Mouse (Mus musculus) large intestine, adult 2 months (tissue): Measurements from ENCODE around the gene Gm10322. TPM values are rescaled to one million over a fixed set of nuclear protein-coding genes. Genes with fewer than 3 reads are reported as not detected.

Experiments
- DNase-seq: peaks from one replicate; pipeline ENCODE4 v3.0.0-alpha.2; 2012; ENCODE audit warnings: low read depth, low spot score
- WGBS: fragments of 180-500 bp; shearing (Covaris S2); methylation state at CpG from one replicate; pipeline ENCODE4 v1.1.7; 2018; 5-methylcytosine and 5-hydroxymethylcytosine counted together
- polyA plus RNA-seq: library from polyadenylated mRNA; depleted of rRNA; stranded (reverse); fragments of >200 nt; gene quantifications from 2 replicates; pipeline ENCODE4 v1.2.3, GENCODE M21; 2012

The Gm10322 gene
- polyA plus RNA-seq, 1 experiment = not detected

DNA sequence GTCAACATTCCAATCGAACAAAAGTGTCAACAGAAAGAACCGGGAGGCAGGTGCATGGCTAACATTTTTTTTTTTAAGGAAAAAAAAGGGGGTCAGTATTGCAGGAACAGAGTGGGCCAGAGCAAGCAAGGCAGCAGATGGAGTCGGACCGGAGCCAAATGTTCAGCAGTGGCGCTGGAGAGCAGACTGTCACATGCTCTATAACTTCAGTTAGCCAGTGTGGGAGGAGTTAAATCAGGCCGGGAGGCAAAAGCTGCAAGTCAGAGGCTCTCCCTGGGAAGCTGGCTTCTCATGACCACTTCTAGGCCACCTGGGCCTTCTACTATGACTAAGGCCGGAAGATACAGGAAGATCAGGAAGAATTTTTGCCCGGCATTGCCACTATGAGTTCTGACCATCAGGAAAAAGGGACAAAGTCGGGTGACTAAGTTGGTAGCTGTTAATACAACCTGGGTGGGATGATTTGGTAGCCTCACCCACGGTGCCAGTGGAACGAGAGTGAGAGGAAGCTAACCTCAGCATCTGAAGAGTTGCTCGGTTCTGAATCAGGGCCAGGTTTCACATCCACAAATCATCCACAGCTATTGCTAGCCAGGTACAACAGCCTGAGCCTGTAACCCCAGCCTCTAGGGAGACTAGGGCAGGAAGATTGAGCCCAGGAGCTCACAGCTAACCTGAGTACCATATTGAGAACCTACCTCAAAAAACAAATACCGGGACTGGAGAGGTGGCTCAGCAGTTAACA lies 21.9 kb upstream of the Gm10322 start:
- 47% methylated on average over 13 of the region's 13 CpGs for WGBS
- DNase-seq = no peak

DNA sequence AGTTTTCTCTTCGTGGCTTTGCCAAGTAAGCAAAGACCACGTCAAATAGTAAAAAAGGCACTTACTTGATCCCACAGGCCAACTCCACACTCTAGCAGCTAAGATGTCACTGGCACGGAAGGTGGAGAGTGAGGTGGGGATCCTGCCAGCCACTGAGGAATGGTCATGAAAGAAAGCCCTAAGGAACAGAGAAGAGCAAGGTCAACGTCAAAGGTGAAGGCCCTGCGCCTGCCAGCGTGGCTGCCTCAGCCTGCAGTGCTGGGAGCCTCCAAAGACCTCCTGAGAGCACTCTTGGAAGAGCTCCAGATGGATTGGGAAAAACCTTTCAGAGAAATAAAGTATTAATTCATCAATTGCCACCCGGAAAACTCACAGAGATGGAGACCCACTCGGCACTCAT lies 15.3 kb upstream of the Gm10322 start:
- WGBS = 75% methylated on average over 8 of the region's 8 CpGs
- no peak for DNase-seq

GRCm38 (mm10) chr10:59602043-59602442 lies 13.8 kb upstream of the Gm10322 start:
- no peak for DNase-seq
- 71% methylated on average over 8 of the region's 8 CpGs for WGBS

DNA sequence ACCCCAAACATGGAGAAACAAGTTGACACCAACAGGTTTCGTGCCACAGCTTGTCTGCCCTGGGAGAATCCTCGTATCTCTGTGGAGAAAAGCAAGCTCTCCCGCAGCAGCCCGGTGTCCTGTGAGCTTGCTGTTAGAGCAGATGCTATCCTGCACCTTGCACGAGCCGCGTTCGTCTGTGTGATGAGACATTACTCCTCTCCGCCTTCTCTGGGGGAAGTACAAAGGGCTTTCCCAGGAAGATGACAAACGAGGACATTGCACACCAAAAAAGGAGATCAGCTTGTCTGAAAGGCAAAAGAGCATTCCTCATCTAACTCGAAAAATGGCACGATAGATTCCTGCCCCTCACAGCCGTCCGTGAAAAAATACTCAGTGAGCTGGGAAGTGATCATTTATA lies 13.0 kb upstream of the Gm10322 start:
- DNase-seq = no peak

DNA sequence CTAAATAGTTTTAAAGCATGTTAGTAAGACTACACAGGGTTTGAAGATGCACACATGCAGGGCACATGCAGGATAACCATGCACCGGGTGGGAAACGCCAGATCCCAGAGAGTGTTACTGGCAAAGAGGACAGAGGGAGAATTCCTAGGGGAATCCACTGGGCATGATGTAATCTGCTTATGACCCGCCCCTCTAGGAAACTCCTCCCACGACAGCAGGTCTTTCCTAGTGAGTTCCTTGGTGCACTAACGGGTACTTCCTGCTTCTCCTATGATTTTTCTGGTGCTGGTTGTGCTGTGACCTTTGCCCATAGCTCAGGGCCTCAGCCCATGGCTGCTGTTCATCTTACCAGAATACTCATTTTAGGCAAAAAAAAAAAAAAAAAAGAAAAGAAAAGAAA lies 12.0 kb upstream of the Gm10322 start:
- DNase-seq = no peak
- 37% methylated on average over 5 of the region's 5 CpGs for WGBS

More for the DNA sequence above, 13.0 kb upstream of the Gm10322 start:
- WGBS = 69% methylated on average over 14 of the region's 14 CpGs

DNA sequence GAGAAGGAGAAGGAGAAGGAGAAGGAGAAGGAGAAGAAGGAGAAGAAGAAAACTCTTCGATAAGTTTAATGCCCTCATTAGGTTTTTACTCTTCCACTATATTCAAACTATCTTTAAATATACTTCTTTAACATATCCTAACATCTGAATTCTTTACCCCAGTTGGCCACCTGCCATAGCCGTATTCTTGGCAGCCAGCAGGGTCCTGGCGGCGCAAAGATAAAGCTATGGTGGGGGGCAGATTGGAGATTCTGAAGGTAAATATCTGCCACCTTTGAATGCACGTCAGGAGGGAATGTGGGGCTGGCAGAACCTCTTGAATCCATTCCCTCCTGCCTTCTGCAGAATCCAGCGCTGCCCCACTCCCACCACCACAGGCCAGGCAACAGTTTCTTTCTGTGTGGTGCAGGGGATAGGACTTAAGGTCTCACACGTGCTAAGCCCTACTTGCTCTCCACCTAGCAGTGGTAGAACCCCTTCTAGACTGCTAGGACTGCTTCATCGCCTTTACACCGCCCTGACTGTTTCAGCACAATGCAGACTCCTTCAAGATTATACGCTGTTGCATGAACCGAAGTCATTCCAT lies 10.9 kb upstream of the Gm10322 start:
- whole genome bisulfite sequencing = 65% methylated on average over 11 of the region's 11 CpGs
- no peak for DNase-seq

DNA sequence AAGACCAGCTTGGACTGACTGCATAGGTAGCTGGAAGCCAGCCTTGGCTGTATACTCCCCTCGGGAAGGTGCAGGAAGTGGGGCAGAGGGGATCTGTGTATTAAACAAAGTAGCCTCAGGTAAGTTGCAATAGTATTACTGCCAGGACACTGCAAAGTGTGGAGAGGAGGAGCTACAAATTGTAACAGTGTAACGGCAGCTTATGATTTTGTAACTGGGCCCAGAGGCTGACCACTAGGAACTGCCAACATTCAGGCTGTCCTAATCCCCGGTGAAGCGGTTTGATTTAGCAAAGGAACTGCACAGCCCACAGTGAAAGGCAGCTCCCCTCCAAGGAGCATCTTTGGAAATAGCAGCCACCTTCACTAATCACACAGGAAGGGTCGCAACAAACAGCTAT lies 2.6 kb upstream of the Gm10322 start:
- no peak for DNase-seq
- WGBS = 44% methylated on average over 5 of the region's 5 CpGs

DNA sequence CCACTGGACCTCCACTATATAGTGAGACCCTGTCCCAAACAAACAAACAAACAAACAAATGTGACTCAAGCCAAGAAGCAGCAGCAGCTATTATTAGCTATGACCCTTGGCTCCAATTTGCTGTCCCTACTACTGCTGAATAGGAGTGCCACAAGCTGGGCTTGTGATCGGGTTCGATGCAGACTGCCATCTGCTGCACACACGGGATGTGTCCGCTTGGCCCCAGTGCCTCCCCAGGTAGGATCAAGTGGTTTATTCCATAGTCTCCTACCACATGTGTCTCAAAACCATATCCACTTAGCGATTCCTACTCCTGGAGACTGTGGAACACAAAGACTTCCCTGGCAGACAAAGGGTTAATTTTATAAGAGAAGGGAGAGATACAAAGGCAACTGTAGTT lies 1.7 kb upstream of the Gm10322 start:
- no peak for DNase-seq
- 66% methylated on average over 5 of the region's 5 CpGs for WGBS

GRCm38 (mm10) chr10:59615411-59615810 lies 452 bp upstream of the Gm10322 start:
- DNase-seq = no peak
- 13% methylated on average over 5 of the region's 5 CpGs for WGBS

GRCm38 (mm10) chr10:59616522-59616921 lies 659 bp downstream of the Gm10322 start, which contains the start of gene Mcu:
Mcu (minus strand) TSS chr10:59616692.
- DNase-seq = peak; percentile 85
- under 1% methylated on average over 36 of the region's 36 CpGs for WGBS

GRCm38 (mm10) chr10:59617776-59618175 lies 1.9 kb downstream of the Gm10322 start:
- WGBS = 90% methylated on average over 7 of the region's 7 CpGs
- no peak for DNase-seq

- DNase-seq = no peak
- WGBS = 24% methylated on average over 10 of the region's 10 CpGs
Observed at GRCm38 (mm10) chr10:59621355-59621754, 5.5 kb downstream of the Gm10322 start.

GRCm38 (mm10) chr10:59623496-59623895 lies 7.6 kb downstream of the Gm10322 start:
- 77% methylated on average over 5 of the region's 5 CpGs for WGBS
- no peak for DNase-seq

DNA sequence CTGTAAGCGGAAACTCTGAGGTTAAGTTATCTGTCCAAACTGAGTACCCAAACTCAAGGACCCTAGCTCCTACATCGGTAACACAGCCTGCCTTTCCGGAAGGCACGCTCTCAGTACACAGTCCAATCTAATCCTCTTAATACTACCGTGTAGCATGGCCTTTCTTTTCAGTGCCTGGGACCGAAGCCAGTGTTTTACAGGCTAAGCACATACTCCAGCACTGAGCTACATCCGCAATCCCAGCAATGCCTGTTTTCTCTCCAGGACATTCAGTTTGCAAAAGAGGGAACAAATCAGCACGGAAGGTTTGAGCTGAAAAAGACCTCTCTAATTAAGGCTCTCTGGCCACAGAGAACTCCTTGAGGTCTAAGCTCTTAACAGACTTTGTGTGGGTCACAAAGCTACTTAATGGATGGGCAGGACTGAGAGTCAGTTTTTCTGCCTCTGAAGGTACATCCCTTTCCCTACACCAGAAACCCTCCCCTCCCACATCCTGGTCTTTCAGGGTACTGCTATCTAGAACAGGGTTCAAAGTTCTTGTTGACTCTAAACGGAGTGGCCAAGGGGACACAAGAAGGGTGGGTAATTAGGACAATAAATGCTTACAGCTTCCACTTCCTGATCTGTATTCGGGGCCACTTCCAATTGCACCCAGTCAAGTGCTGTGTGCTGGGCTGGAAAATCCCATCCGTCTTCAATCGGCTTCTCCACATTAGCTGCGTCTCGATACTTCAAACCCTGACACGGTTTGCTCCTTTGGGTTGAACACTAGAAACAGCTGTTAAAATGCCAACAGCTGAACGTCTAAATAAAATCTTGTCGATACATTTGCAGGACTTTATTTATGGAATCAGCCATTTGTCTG lies 13.0 kb downstream of the Gm10322 start:
- WGBS = 21% methylated on average over 17 of the region's 17 CpGs
- peak; percentile 97 for DNase-seq

GRCm38 (mm10) chr10:59629506-59629782 lies 13.6 kb downstream of the Gm10322 start:
- 42% methylated on average over 4 of the region's 4 CpGs for WGBS
- DNase-seq = no peak

GRCm38 (mm10) chr10:59636048-59636447 lies 20.2 kb downstream of the Gm10322 start:
- 72% methylated on average over 2 of the region's 2 CpGs for WGBS
- no peak for DNase-seq

- DNase-seq = no peak
- WGBS = 60% methylated on average over 16 of the region's 16 CpGs
Observed at GRCm38 (mm10) chr10:59636751-59637533, 21.1 kb downstream of the Gm10322 start.

GRCm38 (mm10) chr10:59637596-59638124 lies 21.8 kb downstream of the Gm10322 start:
- 77% methylated on average over 7 of the region's 7 CpGs for WGBS
- DNase-seq = no peak

DNA sequence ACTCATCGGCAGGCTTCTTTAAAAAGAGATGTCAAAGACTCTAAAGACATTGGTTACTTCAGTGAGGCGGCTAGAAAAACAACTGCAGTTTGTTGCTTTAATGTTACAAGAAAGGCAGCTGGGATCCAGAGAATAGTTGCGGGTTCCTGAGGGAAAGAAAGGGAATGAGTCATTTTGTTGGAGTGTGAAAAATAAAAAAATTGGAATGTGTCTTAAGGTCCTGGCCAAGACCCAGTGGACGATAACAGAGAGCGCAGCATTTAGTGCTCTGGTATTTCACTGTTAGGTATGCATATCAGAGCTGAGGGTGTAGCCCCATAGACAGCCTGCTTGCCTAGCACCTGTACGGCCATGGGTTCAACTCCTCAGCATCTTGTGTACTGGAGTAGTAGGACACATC lies 22.7 kb downstream of the Gm10322 start:
- WGBS = 84% methylated on average over 6 of the region's 6 CpGs
- DNase-seq = no peak
